Mouse (Mus musculus) lung, embryonic 15.5 days (tissue): ENCODE measurements around the gene Lsm4. TPM values are rescaled to one million over a fixed set of nuclear protein-coding genes. Genes with fewer than 3 reads are reported as not detected.

Source experiments
- ATAC-seq: fragments of 200-750 bp; cut with Nextera tagmentation; 2 replicates; pipeline ENCODE4 v1.8.0; 2017; ENCODE audit warnings: moderate number of reproducible peaks, borderline replicate concordance; ENCODE audit not compliant: low FRiP score, low TSS enrichment; ENCODE audit errors: extremely low read depth
- H3K27ac ChIP-seq: fragments of 300-500 bp; sonication (generic); 2 replicates; pipeline ENCODE4 v1.5.1; 2015; ENCODE audit warnings: moderate library complexity, mild to moderate bottlenecking, inconsistent platforms
- H3K27me3 ChIP-seq: fragments of 300-500 bp; sonication (generic); 2 replicates; pipeline ENCODE4 v1.6.1; 2015; ENCODE audit warnings: inconsistent platforms
- H3K36me3 ChIP-seq: fragments of 300-500 bp; sonication (generic); 2 replicates; pipeline ENCODE4 v1.6.1; 2015; ENCODE audit warnings: inconsistent platforms
- H3K4me1 ChIP-seq: fragments of 300-500 bp; sonication (generic); 2 replicates; pipeline ENCODE4 v1.6.1; 2015; ENCODE audit warnings: inconsistent platforms
- H3K4me2 ChIP-seq: fragments of 300-500 bp; sonication (generic); 2 replicates; pipeline ENCODE4 v1.6.1; 2015; ENCODE audit warnings: inconsistent platforms, mild to moderate bottlenecking, moderate library complexity
- H3K4me3 ChIP-seq: fragments of 300-500 bp; sonication (generic); 2 replicates; pipeline ENCODE4 v1.5.1; 2015; ENCODE audit warnings: mild to moderate bottlenecking, inconsistent platforms
- H3K9ac ChIP-seq: fragments of 300-500 bp; sonication (generic); 2 replicates; pipeline ENCODE4 v1.6.1; 2015; ENCODE audit warnings: inconsistent platforms
- H3K9me3 ChIP-seq: fragments of 300-500 bp; sonication (generic); 2 replicates; pipeline ENCODE4 v1.6.1; 2016; ENCODE audit warnings: inconsistent platforms
- WGBS: fragments of 180-500 bp; shearing (Covaris S2); methylation state at CpG from one replicate; pipeline ENCODE4 v1.1.7; 2015; 5-methylcytosine and 5-hydroxymethylcytosine counted together
- polyA plus RNA-seq: library from polyadenylated mRNA; unstranded; fragments of >200 nt; fragmentation: Nextera tagmentation; extraction: Ambion mirVana; gene quantifications from 2 replicates; pipeline ENCODE4 v1.2.1, GENCODE M21; 2015

Lsm4 gene
- polyA plus RNA-seq, 1 experiment from 2014 or later: 268 TPM

DNA sequence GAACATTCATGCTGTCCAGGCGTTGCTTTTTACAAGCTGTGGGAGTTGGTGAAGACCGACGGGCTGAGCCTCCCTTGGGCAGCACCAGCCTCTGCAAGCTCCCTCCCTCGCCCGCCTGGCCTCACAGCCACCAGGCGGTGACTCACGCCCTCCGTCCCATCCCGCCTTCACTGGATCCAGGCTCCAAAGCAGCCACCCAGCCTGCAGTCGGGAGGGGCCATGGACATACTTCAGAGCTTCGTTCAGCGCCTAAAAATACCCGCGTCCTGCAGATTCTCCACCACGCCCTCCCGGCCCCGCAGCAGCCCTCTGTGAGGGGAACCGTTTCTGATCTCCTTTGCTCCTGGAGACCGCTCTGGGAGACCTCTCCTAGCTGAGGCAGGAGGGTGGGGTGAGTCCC is 9.1 kb downstream of the Lsm4 start:
- H3K9ac ChIP-seq: peak overlapping the region; percentile 13
- 4% methylated on average over 19 of the region's 19 CpGs for WGBS
- no peaks in the 10 kb centered on the region for H3K9me3 ChIP-seq
- H3K27me3 ChIP-seq: no peaks in the 10 kb centered on the region
- H3K27ac ChIP-seq: 0 out of 2 replicates have a peak overlapping the region, but pooled peaks have one; percentile 10
- no peak overlapping the region; the same call in 1 of the 2 replicates for H3K4me3 ChIP-seq
- peaks cover 18% of the 10 kb centered on the region for H3K36me3 ChIP-seq
- H3K4me1 ChIP-seq: peaks cover 11% of the 10 kb centered on the region
- peak overlapping the region; percentile 43 for H3K4me2 ChIP-seq
- ATAC-seq: peak; percentile 32; the same call in 1 of the 2 replicates

GRCm38 (mm10) chr8:70682692-70683091 is 9.6 kb downstream of the Lsm4 start:
- H3K36me3 ChIP-seq: peaks cover 13% of the 10 kb centered on the region
- H3K4me1 ChIP-seq: peaks cover 16% of the 10 kb centered on the region
- WGBS: 72% methylated on average over 3 of the region's 3 CpGs
- H3K9ac ChIP-seq: peak overlapping the region; percentile 13; the same call in 1 of the 2 replicates
- 0 out of 2 replicates have a peak overlapping the region, but pooled peaks have one; percentile 10 for H3K27ac ChIP-seq
- no peak for ATAC-seq
- H3K9me3 ChIP-seq: no peaks in the 10 kb centered on the region
- peak overlapping the region; percentile 43 for H3K4me2 ChIP-seq
- no peaks in the 10 kb centered on the region for H3K27me3 ChIP-seq
- no peak overlapping the region for H3K4me3 ChIP-seq

GRCm38 (mm10) chr8:70684291-70684690 is 11.2 kb downstream of the Lsm4 start:
- Histone ChIP-seq H3K36me3 (no peaks in the 10 kb centered on the region), H3K4me3 (no peak overlapping the region), H3K9ac (no peak overlapping the region), H3K27ac (no peak overlapping the region), H3K9me3 (no peaks in the 10 kb centered on the region), H3K4me2 (no peak overlapping the region), H3K4me1 (peaks cover 26% of the 10 kb centered on the region), H3K27me3 (no peaks in the 10 kb centered on the region)
- no peak for ATAC-seq
- 51% methylated on average over 7 of the region's 7 CpGs for WGBS

DNA sequence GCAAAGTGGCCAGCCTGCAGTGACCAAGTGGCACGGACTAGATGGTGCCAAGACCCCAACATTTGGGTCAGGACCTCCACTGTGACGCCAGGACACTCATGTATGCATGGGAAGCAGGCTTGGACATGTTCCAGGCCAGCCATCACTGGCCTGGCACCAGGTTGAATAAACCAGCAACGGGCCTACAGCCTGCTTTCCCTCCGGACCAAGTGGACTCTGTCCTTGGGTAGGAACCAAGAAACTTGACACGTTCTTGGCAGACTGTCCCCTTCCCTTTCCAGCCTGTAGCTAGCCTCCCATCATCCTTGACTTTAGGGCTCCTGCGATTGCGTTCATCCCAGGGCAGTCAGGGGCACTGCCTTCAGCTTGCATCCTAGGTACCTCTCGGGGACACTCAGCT is 14.5 kb downstream of the Lsm4 start:
- ATAC-seq: peak; percentile 54; the same call in 1 of the 2 replicates
- 55% methylated on average over 8 of the region's 8 CpGs for WGBS

DNA sequence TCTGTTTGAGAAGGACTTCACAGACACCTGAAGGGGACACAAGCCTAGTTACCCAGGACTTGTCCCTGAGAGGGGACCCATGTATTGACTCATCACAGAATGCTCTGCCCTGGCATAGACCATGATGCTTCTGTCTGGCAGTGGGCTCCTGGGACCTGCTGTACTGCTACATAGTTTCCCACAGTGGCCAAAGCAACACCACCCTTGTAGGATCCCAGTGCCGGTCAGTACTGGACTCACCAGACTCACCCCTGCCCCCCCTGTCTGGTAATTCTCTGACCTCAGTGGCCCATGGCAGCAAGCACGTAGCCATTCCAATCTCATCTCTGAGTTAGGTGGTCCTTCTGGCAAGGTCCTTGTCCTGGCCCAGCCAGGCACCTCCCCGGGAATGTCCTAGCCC is 15.1 kb downstream of the Lsm4 start:
- no peak for ATAC-seq
- WGBS: 77% methylated on average over 3 of the region's 3 CpGs
- Histone ChIP-seq H3K27ac (peak overlapping the region; percentile 29; the same call in 1 of the 2 replicates), H3K4me1 (peaks cover 31% of the 10 kb centered on the region), H3K36me3 (no peaks in the 10 kb centered on the region), H3K9me3 (no peaks in the 10 kb centered on the region), H3K4me2 (no peak overlapping the region), H3K4me3 (no peak overlapping the region), H3K9ac (no peak overlapping the region), H3K27me3 (no peaks in the 10 kb centered on the region)

More for the DNA sequence above, 14.5 kb downstream of the Lsm4 start:
- Histone ChIP-seq H3K9me3 (no peaks in the 10 kb centered on the region), H3K27ac (peak overlapping the region; percentile 42; the same call in 1 of the 2 replicates), H3K9ac (no peak overlapping the region), H3K4me1 (peaks cover 32% of the 10 kb centered on the region), H3K27me3 (no peaks in the 10 kb centered on the region), H3K4me2 (no peak overlapping the region), H3K4me3 (no peak overlapping the region), H3K36me3 (no peaks in the 10 kb centered on the region)

- peaks cover 38% of the 10 kb centered on the region for H3K4me1 ChIP-seq
- H3K27me3 ChIP-seq: no peaks in the 10 kb centered on the region
- H3K4me3 ChIP-seq: no peak overlapping the region
- H3K36me3 ChIP-seq: no peaks in the 10 kb centered on the region
- no peaks in the 10 kb centered on the region for H3K9me3 ChIP-seq
- H3K27ac ChIP-seq: no peak overlapping the region
- 76% methylated on average over 5 of the region's 5 CpGs for WGBS
- no peak for ATAC-seq
- H3K4me2 ChIP-seq: no peak overlapping the region
- H3K9ac ChIP-seq: no peak overlapping the region
These were observed 16.9 kb downstream of the Lsm4 start for GRCm38 (mm10) chr8:70689892-70690390.

GRCm38 (mm10) chr8:70691230-70691629 is 18.2 kb downstream of the Lsm4 start:
- no peaks in the 10 kb centered on the region for H3K36me3 ChIP-seq
- H3K4me3 ChIP-seq: peak overlapping the region; percentile 32
- no peaks in the 10 kb centered on the region for H3K9me3 ChIP-seq
- WGBS: 58% methylated on average over 4 of the region's 4 CpGs
- H3K9ac ChIP-seq: peak overlapping the region; percentile 47; the same call in 1 of the 2 replicates
- no peaks in the 10 kb centered on the region for H3K27me3 ChIP-seq
- peak overlapping the region; percentile 69 for H3K4me2 ChIP-seq
- peaks cover 51% of the 10 kb centered on the region for H3K4me1 ChIP-seq
- ATAC-seq: no peak
- peak overlapping the region; percentile 63 for H3K27ac ChIP-seq

DNA sequence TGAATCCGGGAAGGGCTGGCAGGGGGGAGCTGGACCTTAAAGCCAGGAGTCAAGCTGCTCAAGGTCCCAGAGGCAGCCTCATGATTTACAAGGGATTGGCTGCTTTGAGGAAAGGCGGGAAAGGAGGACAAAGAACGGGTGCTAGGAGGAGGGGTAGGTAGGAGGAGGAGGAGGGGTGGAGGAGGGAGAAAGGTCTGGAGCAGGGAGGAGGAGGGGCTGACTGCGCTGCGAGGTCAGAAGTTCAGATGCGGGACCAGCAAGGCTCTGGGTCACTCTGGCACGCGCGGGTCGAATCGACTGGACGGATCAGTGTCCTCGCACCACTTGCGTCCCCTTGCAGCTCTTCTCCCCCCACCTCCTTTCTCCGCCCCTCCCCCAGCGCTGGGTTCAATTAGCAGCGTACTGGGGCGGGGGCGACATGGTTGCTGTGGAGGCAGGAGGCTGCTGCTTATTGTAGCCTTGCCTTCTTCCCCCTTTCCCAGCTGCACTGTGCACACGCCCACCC is 18.7 kb downstream of the Lsm4 start:
- Histone ChIP-seq H3K4me1 (peaks cover 56% of the 10 kb centered on the region), H3K36me3 (no peaks in the 10 kb centered on the region), H3K27me3 (no peaks in the 10 kb centered on the region), H3K27ac (peak overlapping the region; percentile 63), H3K9ac (peak overlapping the region; percentile 47), H3K4me2 (peak overlapping the region; percentile 69), H3K4me3 (peak overlapping the region; percentile 32), H3K9me3 (no peaks in the 10 kb centered on the region)
- 3% methylated on average over 20 of the region's 20 CpGs for WGBS
- peak; percentile 25; the same call in 1 of the 2 replicates for ATAC-seq

DNA sequence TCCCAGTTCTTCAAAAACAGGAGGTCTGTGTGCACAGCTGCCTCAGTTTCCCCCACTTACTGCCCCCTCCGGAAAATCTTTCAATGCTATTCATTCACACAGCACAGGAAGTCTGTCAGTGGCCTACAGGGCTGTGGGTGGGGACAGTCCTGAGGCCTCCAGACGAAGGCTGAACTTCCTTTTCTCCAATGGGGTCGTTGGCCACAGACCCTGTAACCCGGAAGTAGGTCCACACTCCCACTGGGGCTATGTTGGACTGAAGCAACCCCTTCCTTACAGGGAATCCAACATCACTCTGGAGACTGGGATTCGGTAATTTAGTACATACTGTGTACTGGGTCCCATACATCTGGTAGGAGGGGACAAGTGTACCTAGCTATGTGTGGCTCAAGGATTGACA is 20.6 kb downstream of the Lsm4 start:
- H3K4me3 ChIP-seq: no peak overlapping the region
- H3K4me2 ChIP-seq: no peak overlapping the region
- peaks cover 56% of the 10 kb centered on the region for H3K4me1 ChIP-seq
- 70% methylated on average over 5 of the region's 5 CpGs for WGBS
- H3K9ac ChIP-seq: no peak overlapping the region
- peak overlapping the region; percentile 42 for H3K27ac ChIP-seq
- H3K9me3 ChIP-seq: no peaks in the 10 kb centered on the region
- ATAC-seq: no peak
- no peaks in the 10 kb centered on the region for H3K27me3 ChIP-seq
- no peaks in the 10 kb centered on the region for H3K36me3 ChIP-seq

- H3K4me1 ChIP-seq: peaks cover 53% of the 10 kb centered on the region
- no peaks in the 10 kb centered on the region for H3K27me3 ChIP-seq
- 30% methylated on average over 32 of the region's 32 CpGs for WGBS
- H3K4me3 ChIP-seq: no peak overlapping the region
- no peak for ATAC-seq
- no peaks in the 10 kb centered on the region for H3K9me3 ChIP-seq
- H3K36me3 ChIP-seq: no peaks in the 10 kb centered on the region
- H3K27ac ChIP-seq: peak overlapping the region; percentile 91
- 0 out of 2 replicates have a peak overlapping the region, but pooled peaks have one; percentile 4 for H3K9ac ChIP-seq
- peak overlapping the region; percentile 58 for H3K4me2 ChIP-seq
These were observed 22.4 kb downstream of the Lsm4 start for GRCm38 (mm10) chr8:70695318-70696018.

DNA sequence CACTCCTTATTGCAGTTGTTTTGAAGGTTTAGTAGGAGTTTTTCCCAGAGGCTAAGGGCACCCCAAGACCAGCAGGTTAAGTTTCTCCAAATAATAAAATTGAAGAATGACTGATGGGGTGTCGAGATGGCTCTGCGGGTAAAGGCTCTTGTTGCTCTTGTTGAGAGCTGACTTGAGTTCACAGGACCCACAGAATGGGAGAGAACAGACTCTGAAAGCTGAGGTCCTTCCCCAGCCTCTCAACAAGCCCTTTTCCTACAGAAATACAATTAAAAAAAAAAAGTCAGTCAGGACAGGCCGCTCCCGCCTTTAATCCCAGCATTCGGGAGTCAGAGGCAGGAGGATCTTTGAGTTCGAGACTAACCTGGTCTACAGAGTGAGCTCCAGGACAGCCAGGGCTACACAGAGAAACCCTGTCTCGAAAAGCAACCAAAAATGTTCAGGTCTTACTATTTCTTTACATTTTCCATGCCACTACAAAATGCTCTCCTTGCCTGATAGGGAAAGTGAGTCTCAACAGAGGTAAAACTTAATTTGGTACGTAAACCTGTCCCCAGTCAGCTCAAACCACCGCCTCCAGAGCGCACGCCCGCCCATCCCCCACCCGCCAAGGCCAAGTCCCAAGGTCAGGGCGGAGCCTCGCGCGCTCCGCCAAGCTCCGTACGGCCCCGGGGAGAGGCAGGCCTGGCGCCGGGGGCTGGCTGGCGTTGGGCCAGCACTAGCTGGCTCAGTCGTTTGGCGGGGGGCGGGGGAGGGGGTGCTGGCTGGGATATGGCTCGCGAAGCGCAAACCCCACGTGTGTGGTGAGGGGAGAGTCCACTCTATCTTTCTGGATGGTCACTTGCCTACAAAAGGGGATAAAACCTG is 23.2 kb downstream of the Lsm4 start:
- Histone ChIP-seq H3K4me2 (peak overlapping the region; percentile 58), H3K36me3 (no peaks in the 10 kb centered on the region), H3K27me3 (no peaks in the 10 kb centered on the region), H3K9ac (peak overlapping the region; percentile 35; the same call in 1 of the 2 replicates), H3K4me1 (peaks cover 58% of the 10 kb centered on the region), H3K27ac (peak overlapping the region; percentile 91), H3K4me3 (peak overlapping the region; percentile 18), H3K9me3 (no peaks in the 10 kb centered on the region)
- ATAC-seq: no peak
- 4% methylated on average over 31 of the region's 31 CpGs for WGBS
